Mouse (Mus musculus) hindbrain, embryonic 16.5 days (tissue): Measurements from ENCODE around the gene Smarcd2. TPM values are rescaled to one million over a fixed set of nuclear protein-coding genes. Genes with fewer than 3 reads are reported as not detected.

ENCODE experiments used
- ATAC-seq: fragments of 200-750 bp; cut with Nextera tagmentation; 2 replicates; pipeline ENCODE4 v1.8.0; 2017; ENCODE audit warnings: moderate TSS enrichment, moderate library complexity
- H3K27ac ChIP-seq: fragments of 300-500 bp; sonication (generic); 2 replicates; pipeline ENCODE4 v1.5.1; 2014; ENCODE audit warnings: low read depth, mild to moderate bottlenecking, control low read depth, low read length, moderate library complexity
- H3K27me3 ChIP-seq: fragments of 300-500 bp; sonication (generic); replicated peaks from 2 replicates; pipeline ENCODE4 v1.6.1; 2014; ENCODE audit warnings: low read length; ENCODE audit not compliant: control insufficient read depth, insufficient read depth
- H3K36me3 ChIP-seq: fragments of 300-500 bp; sonication (generic); 2 replicates; pipeline ENCODE4 v1.6.1; 2014; ENCODE audit warnings: mild to moderate bottlenecking, low read length, moderate library complexity, mixed read lengths; ENCODE audit not compliant: control insufficient read depth, insufficient read depth
- H3K4me1 ChIP-seq: fragments of 300-500 bp; sonication (generic); 2 replicates; pipeline ENCODE4 v1.6.1; 2014; ENCODE audit warnings: low read depth, low read length; ENCODE audit not compliant: control insufficient read depth, insufficient read depth
- H3K4me2 ChIP-seq: fragments of 300-500 bp; sonication (generic); 2 replicates; pipeline ENCODE4 v1.6.1; 2014; ENCODE audit warnings: mild to moderate bottlenecking, low read length, control low read depth, moderate library complexity
- H3K4me3 ChIP-seq: fragments of 300-500 bp; sonication (generic); 2 replicates; pipeline ENCODE4 v1.5.1; 2014; ENCODE audit warnings: mild to moderate bottlenecking, low read length, control low read depth, moderate library complexity
- H3K9ac ChIP-seq: fragments of 300-500 bp; sonication (generic); 2 replicates; pipeline ENCODE4 v1.6.1; 2014; ENCODE audit warnings: low read depth, mild to moderate bottlenecking, control low read depth, low read length, moderate library complexity
- H3K9me3 ChIP-seq: fragments of 300-500 bp; sonication (generic); 2 replicates; pipeline ENCODE4 v1.6.1; 2014; ENCODE audit warnings: mild to moderate bottlenecking, low read length, moderate library complexity; ENCODE audit not compliant: control insufficient read depth
- WGBS: fragments of 180-500 bp; shearing (Covaris S2); extraction: QIAGEN DNeasy Blood & Tissue Kit; methylation state at CpG from one replicate; pipeline ENCODE4 v1.1.7; 2014; 5-methylcytosine and 5-hydroxymethylcytosine counted together
- polyA plus RNA-seq: library from polyadenylated mRNA; unstranded; fragments of >200 nt; fragmentation: Nextera tagmentation; extraction: Ambion mirVana; gene quantifications from 2 replicates; pipeline ENCODE4 v1.2.1, GENCODE M21; 2015

Smarcd2 gene
- polyA plus RNA-seq, 1 experiment from 2014 or later, result 9.6 TPM

DNA sequence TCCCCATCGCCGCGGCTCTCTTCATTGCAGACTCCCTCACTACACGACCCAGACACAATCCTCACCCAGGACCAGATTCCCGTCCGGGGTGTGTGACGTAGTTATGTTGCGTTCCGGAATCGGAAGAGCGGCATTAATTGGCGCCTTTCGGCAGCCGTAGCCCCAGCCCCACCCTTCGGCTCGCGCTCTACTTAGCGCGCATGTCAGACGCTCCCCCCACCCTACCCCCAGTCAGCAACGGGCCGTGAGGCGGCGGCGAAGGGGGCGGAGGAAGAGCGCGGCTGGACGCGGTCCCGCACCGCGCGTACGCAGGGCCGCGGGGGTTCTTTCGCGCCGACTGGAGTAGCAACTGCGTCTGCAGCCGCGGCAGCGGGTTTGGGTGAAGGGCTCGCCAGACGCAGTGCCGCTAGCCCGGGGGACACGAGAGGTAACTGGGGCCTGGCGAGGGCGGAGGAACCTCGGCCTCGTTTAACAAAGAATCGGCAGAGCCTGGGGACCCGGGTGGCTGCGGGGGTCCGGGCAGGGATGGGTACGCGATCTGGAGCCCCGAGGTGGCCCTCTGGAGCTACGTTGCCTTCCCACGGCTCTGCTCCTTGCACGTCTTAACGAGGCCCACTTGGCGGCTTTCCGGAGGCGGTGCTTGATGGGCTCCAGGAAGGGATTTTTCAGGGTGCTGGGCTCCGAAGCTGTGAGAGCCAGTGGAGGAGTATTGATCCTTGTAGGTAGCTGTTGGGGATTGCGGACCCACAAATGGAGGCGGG is 55.9 kb downstream of the Smarcd2 start, which contains the start of gene Ddx42:
Gene Ddx42 (plus strand): TSS at position 197 of the 761 bp plus-strand sequence.
- Histone ChIP-seq H3K9me3 (no peaks in the 10 kb centered on the region), H3K4me1 (peaks cover 26% of the 10 kb centered on the region), H3K36me3 (0 out of 2 replicates have a peak, but pooled peaks cover 5% of the 10 kb centered on the region), H3K4me2 (peak within 1 kb of the TSS; percentile 77), H3K27me3 (no peaks in the 10 kb centered on the region), H3K9ac (peak within 1 kb of the TSS; percentile 95), H3K4me3 (peak within 1 kb of the TSS; percentile 98), H3K27ac (peak within 1 kb of the TSS; percentile 96)
- ATAC-seq, result peak; percentile 96
- under 1% methylated on average over 69 of the region's 70 CpGs for WGBS

DNA sequence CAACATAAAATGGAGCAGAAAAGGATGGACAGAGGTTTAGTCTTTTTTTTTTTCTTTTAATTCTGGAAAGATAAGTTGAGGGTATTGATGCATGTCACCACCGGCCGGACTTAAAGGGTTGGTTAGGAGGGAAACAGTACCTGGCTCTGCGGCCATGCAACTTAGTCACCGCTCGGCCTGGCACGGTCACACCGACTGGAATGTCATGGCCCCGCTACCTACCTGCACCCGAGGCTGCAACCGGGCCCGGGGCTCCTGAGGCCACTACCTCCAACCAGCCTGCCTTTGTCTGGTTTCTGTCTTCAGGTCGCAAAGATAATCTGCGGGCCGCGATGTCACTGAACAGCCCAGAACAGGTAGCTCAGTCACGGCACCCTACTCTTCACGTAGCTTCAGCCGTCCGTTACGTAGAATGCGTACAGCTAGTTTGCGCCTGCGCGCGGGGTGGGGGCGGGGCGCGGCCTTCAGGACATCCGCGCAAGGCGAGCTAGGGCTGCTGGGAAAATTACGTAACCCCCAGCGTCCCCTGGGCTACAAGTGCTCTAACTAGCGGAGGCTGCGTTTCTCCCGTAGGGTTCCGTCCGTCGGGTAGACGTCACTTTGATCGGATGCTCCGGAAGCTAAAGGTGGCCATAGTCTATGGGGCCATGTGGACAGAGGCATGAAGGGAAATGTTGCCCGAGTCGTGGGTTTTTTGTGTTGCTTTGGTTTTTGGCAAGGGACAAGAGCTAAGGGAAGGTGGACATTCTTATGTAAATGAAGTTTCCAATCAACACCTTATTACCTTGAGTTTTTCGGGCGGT is 56.6 kb downstream of the Smarcd2 start, which contains the start of gene Ccdc47:
Gene Ccdc47 (minus strand): TSS at position 418 of the 803 bp plus-strand sequence.
- under 1% methylated on average over 46 of the region's 46 CpGs for WGBS
- Histone ChIP-seq H3K36me3 (peaks cover 8% of the 10 kb centered on the region; the same call in 1 of the 2 replicates), H3K9me3 (no peaks in the 10 kb centered on the region), H3K4me3 (peak within 1 kb of the TSS; percentile 98), H3K4me1 (peaks cover 26% of the 10 kb centered on the region), H3K27me3 (no peaks in the 10 kb centered on the region), H3K9ac (peak within 1 kb of the TSS; percentile 95), H3K4me2 (peak within 1 kb of the TSS; percentile 77), H3K27ac (peak within 1 kb of the TSS; percentile 96)
- peak; percentile 100 for ATAC-seq

DNA sequence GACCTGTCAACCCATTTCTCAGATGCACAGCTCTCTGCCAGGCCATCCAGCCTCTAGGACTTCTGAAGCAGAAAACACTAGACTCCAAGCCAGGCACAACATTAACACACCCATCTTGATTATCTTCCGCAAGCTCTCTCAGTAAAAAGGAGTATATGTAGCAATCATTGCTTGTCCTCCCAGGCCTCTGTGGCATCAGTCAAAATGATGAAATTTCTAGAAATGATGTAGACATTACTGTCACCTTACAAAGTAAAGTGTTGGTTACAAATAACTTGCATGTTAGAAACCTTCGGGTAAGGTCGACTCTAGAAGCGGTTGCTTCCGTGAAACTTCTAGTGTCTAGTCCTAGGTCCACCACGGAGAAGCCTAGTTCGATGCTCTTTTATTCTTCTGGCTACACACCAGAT is 57.3 kb downstream of the Smarcd2 start:
- 28% methylated on average over 7 of the region's 7 CpGs for WGBS
- peak overlapping the region; percentile 69 for H3K4me2 ChIP-seq
- H3K9me3 ChIP-seq, result no peaks in the 10 kb centered on the region
- no peaks in the 10 kb centered on the region for H3K27me3 ChIP-seq
- peaks cover 9% of the 10 kb centered on the region; the same call in 1 of the 2 replicates for H3K36me3 ChIP-seq
- peaks cover 26% of the 10 kb centered on the region for H3K4me1 ChIP-seq
- no peak for ATAC-seq
- peak overlapping the region; percentile 98 for H3K4me3 ChIP-seq
- peak overlapping the region; percentile 92 for H3K9ac ChIP-seq
- no peak overlapping the region; the same call in 1 of the 2 replicates for H3K27ac ChIP-seq

DNA sequence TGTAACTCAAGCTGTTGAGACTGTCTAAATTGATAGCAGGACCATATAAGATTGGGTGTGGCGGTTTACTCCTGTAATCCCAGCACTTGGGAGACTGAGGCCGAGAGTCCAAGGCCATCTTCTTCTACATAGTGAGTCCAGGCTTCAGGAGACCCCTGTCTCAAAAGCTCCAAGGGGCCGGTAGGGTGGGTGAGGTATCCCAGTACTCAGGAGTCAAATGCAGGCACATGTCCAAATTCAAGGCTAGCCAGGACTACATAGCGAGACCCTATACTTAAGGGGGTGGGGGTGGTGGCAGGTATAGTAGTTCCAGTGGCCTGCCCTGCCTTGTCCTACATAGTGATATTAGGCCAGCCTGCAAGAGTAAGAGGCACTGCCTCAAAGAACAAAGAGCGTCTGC is 57.9 kb downstream of the Smarcd2 start:
- Histone ChIP-seq H3K9ac (no peak overlapping the region), H3K27me3 (no peaks in the 10 kb centered on the region), H3K4me3 (peak overlapping the region; percentile 98), H3K27ac (no peak overlapping the region), H3K4me1 (peaks cover 26% of the 10 kb centered on the region), H3K9me3 (no peaks in the 10 kb centered on the region), H3K4me2 (peak overlapping the region; percentile 69), H3K36me3 (peaks cover 13% of the 10 kb centered on the region; the same call in 1 of the 2 replicates)
- ATAC-seq, result no peak
- WGBS, result 91% methylated on average over 5 of the region's 5 CpGs

Other genes starting within 250 kb of the Smarcd2 start
- 152 and 179 TPM in 2 replicates for gene Dcaf7, start 236.1 kb downstream of the Smarcd2 start, polyA plus RNA-seq
- gene Taco1, start 206.9 kb downstream of the Smarcd2 start, polyA plus RNA-seq, result 7.4 and 7.8 TPM in 2 replicates
- gene Map3k3, start 188.4 kb downstream of the Smarcd2 start, polyA plus RNA-seq, result 6.2 and 11.9 TPM in 2 replicates
- gene Gm10840, start 112.1 kb downstream of the Smarcd2 start, polyA plus RNA-seq, result not detected in 2 replicates
- 142 and 161 TPM in 2 replicates for gene Limd2, start 112.1 kb downstream of the Smarcd2 start, polyA plus RNA-seq
- 28.6 and 30.1 TPM in 2 replicates for gene Strada, start 70.8 kb downstream of the Smarcd2 start, polyA plus RNA-seq
- 109 and 113 TPM in 2 replicates for gene Ccdc47, start 56.6 kb downstream of the Smarcd2 start, polyA plus RNA-seq
- gene Ddx42, start 56.0 kb downstream of the Smarcd2 start, polyA plus RNA-seq, result 77.9 and 87.4 TPM in 2 replicates
- 31.6 and 35.0 TPM in 2 replicates for gene Ftsj3, start 16.9 kb downstream of the Smarcd2 start, polyA plus RNA-seq
- 303 and 330 TPM in 2 replicates for gene Psmc5, start 16.8 kb downstream of the Smarcd2 start, polyA plus RNA-seq
- gene Tcam1, start 3.7 kb upstream of the Smarcd2 start, polyA plus RNA-seq, result 0.06 and 0.14 TPM in 2 replicates
- gene Gh, start 28.9 kb upstream of the Smarcd2 start, polyA plus RNA-seq, result 0.61 TPM in 1 of 2 replicates, not detected in the other
- 0.85 and 1.5 TPM in 2 replicates for gene Cd79b, start 41.8 kb upstream of the Smarcd2 start, polyA plus RNA-seq
- 0.06 TPM in 1 of 2 replicates, not detected in the other for gene Scn4a, start 80.3 kb upstream of the Smarcd2 start, polyA plus RNA-seq
- gene Prr29, start 92.5 kb upstream of the Smarcd2 start, polyA plus RNA-seq, result not detected in 2 replicates
- gene Icam2, start 115.1 kb upstream of the Smarcd2 start, polyA plus RNA-seq, result 15.1 and 17.6 TPM in 2 replicates
- 3.3 and 4.8 TPM in 2 replicates for gene Ern1, start 214.9 kb upstream of the Smarcd2 start, polyA plus RNA-seq